Mouse (Mus musculus) CH12.LX (cell line): ENCODE data around the gene Tceal5.

Experiments used
- BHLHE40 ChIP-seq: IDR thresholded peaks from 2 replicates; pipeline ENCODE4 v1.6.1; 2011; ENCODE audit warnings: mild to moderate bottlenecking, low read depth, low read length, improper control_type of control experiment
- CHD1 ChIP-seq: IDR thresholded peaks from 2 replicates; pipeline ENCODE4 v1.6.1; 2012; ENCODE audit warnings: low read depth, low read length, improper control_type of control experiment, inconsistent platforms
- CHD2 ChIP-seq: IDR thresholded peaks from 2 replicates; pipeline ENCODE4 v1.6.1; 2011; ENCODE audit warnings: low read length, improper control_type of control experiment
- CTCF ChIP-seq, 2 experiments: IDR thresholded peaks in 1 of 2; conservative IDR thresholded peaks in 1 of 2; 2 replicates each; pipeline ENCODE4 v1.5.1; 2011 to 2012; ENCODE audit warnings: low read depth in 2 of 2, low read length in 2 of 2, improper control_type of control experiment in 1 of 2, inconsistent platforms in 1 of 2, mild to moderate bottlenecking in 1 of 2, moderate library complexity in 1 of 2
- E2F4 ChIP-seq: IDR thresholded peaks from 2 replicates; pipeline ENCODE4 v1.6.1; 2011; ENCODE audit warnings: low read depth, low read length, improper control_type of control experiment; ENCODE audit not compliant: insufficient replicate concordance
- EP300 ChIP-seq: IDR thresholded peaks from 2 replicates; pipeline ENCODE4 v1.6.1; 2011; ENCODE audit warnings: low read length, improper control_type of control experiment
- TCF12 ChIP-seq: IDR thresholded peaks from 2 replicates; pipeline ENCODE4 v1.6.1; 2014; ENCODE audit warnings: low read depth, mild to moderate bottlenecking, inconsistent platforms, low read length, improper control_type of control experiment
- USF2 ChIP-seq: conservative IDR thresholded peaks from 2 replicates; pipeline ENCODE4 v1.6.1; 2011; ENCODE audit warnings: low read depth, low read length, improper control_type of control experiment
- ZC3H11A ChIP-seq: IDR thresholded peaks from 2 replicates; pipeline ENCODE4 v1.6.1; 2012; ENCODE audit warnings: low read depth, mild to moderate bottlenecking, inconsistent platforms, low read length, improper control_type of control experiment

DNA sequence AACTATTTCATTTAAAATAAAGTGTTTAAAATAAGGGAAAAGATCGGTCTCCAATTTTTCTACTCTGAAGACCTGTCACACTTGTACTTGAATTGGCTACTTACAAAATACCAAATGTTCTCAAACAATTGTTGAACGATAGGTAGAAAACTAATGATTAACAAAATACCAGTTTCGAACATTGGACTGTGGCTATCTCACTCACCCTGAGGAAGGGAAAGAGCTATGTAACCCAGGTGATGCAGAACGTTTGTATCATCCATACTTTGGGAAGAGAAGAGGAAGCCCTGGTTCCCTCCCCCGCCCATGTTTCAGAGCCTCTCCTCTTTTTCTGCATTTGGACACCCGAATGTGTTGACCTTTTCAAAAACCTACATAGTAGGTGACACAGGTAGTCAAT, 730 bp upstream of the Tceal5 start:
- TF ChIP-seq CTCF (conservative IDR thresholded peaks at IDR 0.05 in 1 of 2, IDR thresholded peaks at IDR 0.05 in 1 of 2; ENCODE audit: low read depth in 2 of 2, low read length in 2 of 2): no peak
- no peak for TF ChIP-seq BHLHE40
- TF ChIP-seq E2F4: no peak
- no peak for TF ChIP-seq TCF12
- no peak for TF ChIP-seq EP300
- TF ChIP-seq CHD2: no peak
- TF ChIP-seq CHD1: no peak
- no peak for TF ChIP-seq USF2
- TF ChIP-seq ZC3H11A: no peak
